Mouse (Mus musculus) midbrain, embryonic 10.5 days (tissue): ENCODE measurements around the gene Lsm14a. TPM values are rescaled to one million over a fixed set of nuclear protein-coding genes. Genes with fewer than 3 reads are reported as not detected.

Source experiments
- DNase-seq: peaks from one replicate; pipeline ENCODE4 v3.0.0-alpha.2; 2017; ENCODE audit warnings: low spot score
- H3K27ac ChIP-seq: fragments of 300-500 bp; sonication (generic); replicated peaks from 2 replicates; pipeline ENCODE4 v1.5.1; 2016; ENCODE audit warnings: mild to moderate bottlenecking
- H3K27me3 ChIP-seq: fragments of 300-500 bp; sonication (generic); 2 replicates; pipeline ENCODE4 v1.6.1; 2016; ENCODE audit warnings: low read depth, mild to moderate bottlenecking; ENCODE audit not compliant: poor library complexity, severe bottlenecking
- H3K36me3 ChIP-seq: fragments of 300-500 bp; sonication (generic); 2 replicates; pipeline ENCODE4 v1.6.1; 2016; ENCODE audit warnings: mild to moderate bottlenecking, moderate library complexity
- H3K4me1 ChIP-seq: fragments of 300-500 bp; sonication (generic); 2 replicates; pipeline ENCODE4 v1.6.1; 2016
- H3K4me3 ChIP-seq: fragments of 300-500 bp; sonication (generic); 2 replicates; pipeline ENCODE4 v1.5.1; 2016; ENCODE audit warnings: mild to moderate bottlenecking, moderate library complexity
- H3K9me3 ChIP-seq: fragments of 300-500 bp; sonication (generic); replicated peaks from 2 replicates; pipeline ENCODE4 v1.6.1; 2016; ENCODE audit warnings: mild to moderate bottlenecking
- WGBS: fragments of 180-500 bp; shearing (Covaris S2); methylation state at CpG from one replicate; pipeline ENCODE4 v1.1.7; 2016; 5-methylcytosine and 5-hydroxymethylcytosine counted together
- polyA plus RNA-seq: library from polyadenylated mRNA; unstranded; fragments of >200 nt; fragmentation: Nextera tagmentation; extraction: Ambion mirVana; gene quantifications from 2 replicates; pipeline ENCODE4 v1.2.1, GENCODE M21; 2016

The Lsm14a gene
- polyA plus RNA-seq, 1 experiment from 2014 or later, result 109 TPM

DNA sequence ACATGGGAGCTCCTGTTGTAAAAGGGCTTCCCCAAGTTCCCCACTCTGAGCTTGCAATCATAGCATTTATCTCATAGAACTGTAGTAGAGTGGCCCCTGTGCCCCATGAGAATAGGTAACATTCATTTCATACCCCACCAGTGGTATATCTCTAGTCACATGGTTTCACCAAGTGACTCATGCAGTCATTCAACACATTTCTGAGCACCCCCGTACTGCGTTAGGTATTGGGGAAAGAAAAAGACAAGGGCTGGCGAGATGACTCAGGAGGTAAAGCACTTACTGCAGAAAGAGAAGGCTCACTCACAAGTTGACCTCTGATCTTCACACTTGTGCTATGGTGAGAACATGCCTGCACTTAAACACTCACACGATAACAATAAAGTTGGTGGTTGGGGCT lies 71.2 kb downstream of the Lsm14a start:
- no peak for DNase-seq
- WGBS, result 91% methylated on average over 4 of the region's 4 CpGs
- Histone ChIP-seq H3K27ac (no peak overlapping the region), H3K36me3 (no peaks in the 10 kb centered on the region), H3K9me3 (peaks cover 5% of the 10 kb centered on the region; the same call in 1 of the 2 replicates), H3K4me3 (no peak overlapping the region), H3K4me1 (peaks cover 6% of the 10 kb centered on the region), H3K27me3 (no peaks in the 10 kb centered on the region)

- H3K36me3 ChIP-seq, result no peaks in the 10 kb centered on the region
- H3K27ac ChIP-seq, result no peak overlapping the region
- no peak overlapping the region for H3K4me3 ChIP-seq
- no peaks in the 10 kb centered on the region for H3K27me3 ChIP-seq
- DNase-seq, result no peak
- peaks cover 5% of the 10 kb centered on the region; the same call in 1 of the 2 replicates for H3K9me3 ChIP-seq
- WGBS, result 85% methylated on average over 5 of the region's 5 CpGs
- H3K4me1 ChIP-seq, result peaks cover 6% of the 10 kb centered on the region
Observed at GRCm38 (mm10) chr7:34321119-34321518, 72.0 kb downstream of the Lsm14a start.

DNA sequence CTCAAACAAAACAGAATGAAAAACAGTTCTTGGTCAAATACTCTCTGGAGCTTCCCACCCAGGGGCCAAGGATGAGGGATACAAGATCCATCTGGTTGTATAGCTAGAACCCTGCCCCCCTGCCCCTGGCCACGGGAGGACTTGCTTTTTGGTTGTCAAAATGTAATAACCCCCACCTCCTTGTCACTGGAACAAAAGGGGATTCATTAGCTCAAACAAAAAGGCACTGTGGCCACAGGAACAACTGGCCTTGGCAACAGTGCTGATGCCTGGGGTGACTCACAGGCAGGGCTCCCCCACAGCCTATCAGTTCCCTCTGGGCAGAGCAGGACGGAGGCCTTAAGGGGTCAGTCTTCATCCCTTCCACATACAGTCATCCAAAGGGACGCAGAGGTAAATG lies 73.2 kb downstream of the Lsm14a start:
- 37% methylated on average over 3 of the region's 3 CpGs for WGBS
- Histone ChIP-seq H3K4me3 (no peak overlapping the region), H3K9me3 (peaks cover 5% of the 10 kb centered on the region; the same call in 1 of the 2 replicates)

GRCm38 (mm10) chr7:34319123-34319522 lies 74.0 kb downstream of the Lsm14a start:
- Histone ChIP-seq H3K27ac (no peak overlapping the region), H3K9me3 (peaks cover 2% of the 10 kb centered on the region; the same call in 1 of the 2 replicates), H3K36me3 (no peaks in the 10 kb centered on the region), H3K27me3 (no peaks in the 10 kb centered on the region), H3K4me1 (peaks cover 6% of the 10 kb centered on the region), H3K4me3 (no peak overlapping the region)
- WGBS, result 88% methylated on average over 2 of the region's 2 CpGs
- no peak for DNase-seq

More for the DNA sequence above, 73.2 kb downstream of the Lsm14a start:
- H3K27ac ChIP-seq, result no peak overlapping the region
- H3K27me3 ChIP-seq, result no peaks in the 10 kb centered on the region
- no peak for DNase-seq
- peaks cover 6% of the 10 kb centered on the region for H3K4me1 ChIP-seq
- no peaks in the 10 kb centered on the region for H3K36me3 ChIP-seq

GRCm38 (mm10) chr7:34317901-34318476 lies 75.1 kb downstream of the Lsm14a start:
- 81% methylated on average over 7 of the region's 7 CpGs for WGBS
- no peaks in the 10 kb centered on the region for H3K27me3 ChIP-seq
- H3K4me3 ChIP-seq, result no peak overlapping the region
- no peak for DNase-seq
- H3K9me3 ChIP-seq, result no peaks in the 10 kb centered on the region
- no peak overlapping the region for H3K27ac ChIP-seq
- H3K36me3 ChIP-seq, result no peaks in the 10 kb centered on the region
- peaks cover 6% of the 10 kb centered on the region for H3K4me1 ChIP-seq

- H3K4me3 ChIP-seq, result peak within 1 kb of the TSS; percentile 89
- peak within 1 kb of the TSS; percentile 94 for H3K27ac ChIP-seq
- under 1% methylated on average over 41 of the region's 41 CpGs for WGBS
- no peaks in the 10 kb centered on the region for H3K36me3 ChIP-seq
- H3K9me3 ChIP-seq, result no peaks in the 10 kb centered on the region
- H3K27me3 ChIP-seq, result no peaks in the 10 kb centered on the region
- H3K4me1 ChIP-seq, result peaks cover 11% of the 10 kb centered on the region
- peak; percentile 87 for DNase-seq
Observed at GRCm38 (mm10) chr7:34313443-34313875, 79.7 kb downstream of the Lsm14a start, which contains the start of gene 4931406P16Rik. 4931406P16Rik (minus strand) TSS chr7:34313551.

- H3K9me3 ChIP-seq, result no peaks in the 10 kb centered on the region
- DNase-seq, result peak; percentile 62
- peak overlapping the region; percentile 89 for H3K4me3 ChIP-seq
- WGBS, result under 1% methylated on average over 68 of the region's 73 CpGs
- no peaks in the 10 kb centered on the region for H3K36me3 ChIP-seq
- H3K27ac ChIP-seq, result peak overlapping the region; percentile 94
- H3K27me3 ChIP-seq, result no peaks in the 10 kb centered on the region
- peaks cover 11% of the 10 kb centered on the region for H3K4me1 ChIP-seq
Observed at GRCm38 (mm10) chr7:34312786-34313442, 80.2 kb downstream of the Lsm14a start.

DNA sequence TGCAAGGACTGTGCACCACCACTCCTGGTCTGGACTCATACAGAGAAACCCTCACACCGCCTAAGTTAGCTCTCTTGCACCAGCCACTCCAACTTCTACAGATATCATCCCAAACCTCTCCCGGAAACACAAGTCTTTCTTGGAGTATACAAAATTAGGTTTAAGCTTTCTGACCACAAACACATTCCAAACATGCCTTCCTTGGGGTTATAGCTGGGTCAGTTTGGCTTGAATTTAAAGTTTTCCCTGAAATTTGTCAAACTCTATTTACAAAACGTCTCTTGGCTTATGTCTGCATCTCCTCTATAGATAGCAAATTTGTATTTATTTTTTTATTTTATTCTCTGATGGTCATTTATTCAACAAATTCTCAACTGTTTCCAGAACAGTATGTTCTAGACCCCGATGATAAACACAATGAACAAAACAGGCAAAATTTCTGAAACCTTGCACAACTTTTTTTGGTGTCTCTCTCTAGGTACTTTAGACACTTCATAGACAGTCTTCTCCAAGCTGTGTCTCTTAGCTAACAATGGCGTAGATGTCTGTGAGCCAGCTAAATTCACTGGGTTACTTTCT lies 83.8 kb downstream of the Lsm14a start:
- H3K9me3 ChIP-seq, result no peaks in the 10 kb centered on the region
- peaks cover 11% of the 10 kb centered on the region for H3K4me1 ChIP-seq
- no peak overlapping the region for H3K27ac ChIP-seq
- H3K36me3 ChIP-seq, result no peaks in the 10 kb centered on the region
- no peak for DNase-seq
- H3K4me3 ChIP-seq, result no peak overlapping the region
- 91% methylated on average over 5 of the region's 5 CpGs for WGBS
- no peaks in the 10 kb centered on the region for H3K27me3 ChIP-seq

GRCm38 (mm10) chr7:34308586-34308985 lies 84.5 kb downstream of the Lsm14a start:
- no peak overlapping the region for H3K27ac ChIP-seq
- peaks cover 11% of the 10 kb centered on the region for H3K4me1 ChIP-seq
- H3K27me3 ChIP-seq, result no peaks in the 10 kb centered on the region
- no peaks in the 10 kb centered on the region for H3K36me3 ChIP-seq
- DNase-seq, result no peak
- 77% methylated on average over 5 of the region's 5 CpGs for WGBS
- H3K4me3 ChIP-seq, result no peak overlapping the region
- H3K9me3 ChIP-seq, result no peaks in the 10 kb centered on the region

DNA sequence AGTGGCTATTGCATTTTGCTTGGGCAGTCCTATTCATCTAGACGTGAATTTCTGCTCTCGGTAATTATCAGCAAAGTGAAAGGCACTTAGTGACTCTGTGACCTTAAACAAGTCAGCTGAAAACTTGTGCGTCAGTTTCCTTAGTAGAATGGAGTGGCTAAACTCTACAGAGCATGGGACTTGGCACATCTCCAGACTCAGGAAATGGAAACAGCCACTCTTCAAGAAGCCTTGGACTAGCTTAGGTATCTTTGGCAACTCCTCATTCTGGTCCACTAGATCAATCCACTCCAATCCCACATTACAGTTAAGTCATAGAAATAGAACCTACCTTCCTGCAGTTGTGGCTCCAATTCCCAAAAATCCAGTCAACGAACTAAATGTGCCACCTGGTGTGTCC lies 87.7 kb downstream of the Lsm14a start:
- no peak for DNase-seq
- Histone ChIP-seq H3K27ac (no peak overlapping the region), H3K9me3 (no peaks in the 10 kb centered on the region; the same call in 1 of the 2 replicates), H3K4me3 (no peak overlapping the region), H3K27me3 (no peaks in the 10 kb centered on the region), H3K36me3 (peaks cover 11% of the 10 kb centered on the region), H3K4me1 (no peaks in the 10 kb centered on the region)
- 82% methylated on average over 4 of the region's 4 CpGs for WGBS

DNA sequence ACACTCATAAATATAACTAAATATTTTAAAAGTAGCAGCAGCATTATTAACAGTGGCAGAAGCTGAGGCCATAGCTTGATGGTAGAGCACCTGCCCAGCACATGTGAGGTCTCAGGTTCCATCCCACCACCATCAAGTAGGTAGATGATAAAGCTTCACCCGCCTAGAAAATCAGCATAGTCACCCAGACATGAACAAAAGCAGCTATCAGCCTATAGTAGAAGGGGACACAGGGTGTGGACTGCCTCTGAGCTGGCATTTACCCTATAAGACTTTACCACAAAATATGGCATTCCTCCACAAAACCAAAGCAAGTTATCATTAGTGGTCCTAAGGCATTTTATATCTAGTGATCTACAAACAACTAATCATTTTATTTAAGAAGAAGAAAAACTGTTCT lies 90.5 kb downstream of the Lsm14a start:
- H3K4me3 ChIP-seq, result no peak overlapping the region
- H3K9me3 ChIP-seq, result no peaks in the 10 kb centered on the region; the same call in 1 of the 2 replicates
- no peak overlapping the region for H3K27ac ChIP-seq
- WGBS, result 88% methylated on average over 1 of the region's 1 CpGs
- peaks cover 11% of the 10 kb centered on the region for H3K36me3 ChIP-seq
- no peaks in the 10 kb centered on the region for H3K27me3 ChIP-seq
- no peaks in the 10 kb centered on the region for H3K4me1 ChIP-seq
- no peak for DNase-seq

DNA sequence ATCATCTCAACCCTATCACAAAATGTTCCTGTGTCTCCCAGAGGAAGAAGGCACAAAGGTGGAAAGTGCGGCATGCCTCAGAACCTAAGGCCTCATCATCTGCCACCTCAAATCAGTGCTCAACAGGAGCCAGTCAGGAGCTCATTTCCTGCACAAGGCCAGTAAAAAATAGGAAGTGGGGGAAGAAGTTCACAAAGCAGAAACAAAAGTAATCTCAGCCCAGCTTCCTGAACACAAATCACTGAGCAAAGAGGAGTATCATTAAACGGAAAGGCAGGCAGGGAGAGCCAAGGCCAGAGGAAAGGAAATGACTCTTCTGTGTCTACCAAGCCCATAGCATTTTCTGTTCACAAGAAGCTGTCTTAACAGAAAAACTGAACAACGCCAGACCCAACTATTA lies 91.2 kb downstream of the Lsm14a start:
- Histone ChIP-seq H3K4me3 (no peak overlapping the region), H3K9me3 (no peaks in the 10 kb centered on the region; the same call in 1 of the 2 replicates), H3K4me1 (no peaks in the 10 kb centered on the region), H3K27ac (no peak overlapping the region), H3K27me3 (no peaks in the 10 kb centered on the region), H3K36me3 (peaks cover 11% of the 10 kb centered on the region)
- no peak for DNase-seq
- 85% methylated on average over 3 of the region's 3 CpGs for WGBS

DNA sequence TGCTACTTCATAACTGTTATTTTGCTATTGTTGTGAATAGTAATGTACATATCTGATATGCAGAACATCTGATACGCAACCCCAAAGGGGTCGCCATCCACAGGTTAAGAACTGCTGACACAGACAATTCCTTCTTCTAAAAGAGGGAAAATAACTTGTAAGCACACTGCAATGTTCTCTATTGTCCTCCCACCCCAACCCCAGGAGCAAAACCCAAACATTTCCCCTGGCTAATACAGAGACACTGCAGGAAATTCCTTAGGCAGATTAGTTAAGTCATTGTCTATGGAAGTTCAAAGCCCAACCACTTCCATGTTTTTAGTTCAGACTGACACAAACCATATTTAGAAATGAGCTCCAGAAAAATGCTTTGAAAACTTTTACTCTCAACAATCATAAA lies 94.3 kb downstream of the Lsm14a start:
- no peak overlapping the region for H3K4me3 ChIP-seq
- H3K27ac ChIP-seq, result no peak overlapping the region
- no peak for DNase-seq
- peaks cover 11% of the 10 kb centered on the region for H3K36me3 ChIP-seq
- WGBS, result 88% methylated on average over 2 of the region's 2 CpGs
- no peaks in the 10 kb centered on the region; the same call in 1 of the 2 replicates for H3K9me3 ChIP-seq
- H3K4me1 ChIP-seq, result no peaks in the 10 kb centered on the region
- no peaks in the 10 kb centered on the region for H3K27me3 ChIP-seq
